Mouse (Mus musculus) lung, postnatal 0 days (tissue): ENCODE results near the gene Chtf18.

Source experiments
- CTCF ChIP-seq: IDR thresholded peaks from 2 replicates; pipeline ENCODE4 v1.5.1; 2016; ENCODE audit warnings: antibody characterized with exemption, mild to moderate bottlenecking
- EP300 ChIP-seq: IDR thresholded peaks from 2 replicates; pipeline ENCODE4 v1.6.1; 2016; ENCODE audit warnings: antibody characterized with exemption, mild to moderate bottlenecking, control low read depth

DNA sequence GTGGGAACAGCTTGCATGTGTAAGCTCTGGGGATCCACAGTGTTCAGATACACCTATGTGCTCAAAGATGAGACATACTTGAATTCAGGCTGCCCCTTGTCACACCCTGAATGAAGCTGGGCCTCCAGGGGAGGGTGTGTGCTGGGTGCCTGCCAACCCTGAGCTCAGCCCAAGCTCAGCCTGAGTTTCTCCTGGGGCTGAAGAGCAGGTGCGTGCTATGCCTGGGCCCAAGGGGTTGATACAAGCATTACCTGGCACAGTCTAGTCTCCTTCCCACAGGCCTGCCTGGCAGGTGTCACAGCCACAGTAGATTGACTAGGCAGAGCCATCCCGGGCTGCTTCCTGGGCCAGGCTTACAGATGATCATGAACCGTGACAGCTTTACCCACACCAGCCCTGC, 8.5 kb upstream of the Chtf18 start, which contains the start of gene Mslnl:
- TF ChIP-seq CTCF: no peak
- no peak for TF ChIP-seq EP300
